Mouse (Mus musculus) forebrain, embryonic 16.5 days (tissue): ENCODE results near the gene Rrm2. TPM values are rescaled to one million over a fixed set of nuclear protein-coding genes. Genes with fewer than 3 reads are reported as not detected.

Source experiments
- ATAC-seq: fragments of 200-750 bp; cut with Nextera tagmentation; 2 replicates; pipeline ENCODE4 v1.8.0; 2017; ENCODE audit warnings: mild to moderate bottlenecking, moderate library complexity
- H3K27ac ChIP-seq: fragments of 300-500 bp; sonication (generic); 2 replicates; pipeline ENCODE4 v1.5.1; 2014; ENCODE audit warnings: low read length, control low read depth
- H3K27me3 ChIP-seq: fragments of 300-500 bp; sonication (generic); replicated peaks from 2 replicates; pipeline ENCODE4 v1.6.1; 2014; ENCODE audit warnings: low read length; ENCODE audit not compliant: control insufficient read depth, insufficient read depth
- H3K36me3 ChIP-seq: fragments of 300-500 bp; sonication (generic); 2 replicates; pipeline ENCODE4 v1.6.1; 2014; ENCODE audit not compliant: control insufficient read depth, insufficient read depth
- H3K4me1 ChIP-seq: fragments of 300-500 bp; sonication (generic); replicated peaks from 2 replicates; pipeline ENCODE4 v1.6.1; 2014; ENCODE audit warnings: low read length; ENCODE audit not compliant: control insufficient read depth, insufficient read depth
- H3K4me2 ChIP-seq: fragments of 300-500 bp; sonication (generic); 2 replicates; pipeline ENCODE4 v1.6.1; 2014; ENCODE audit warnings: mild to moderate bottlenecking, low read length, control low read depth
- H3K4me3 ChIP-seq: fragments of 300-500 bp; sonication (generic); replicated peaks from 2 replicates; pipeline ENCODE4 v1.5.1; 2014; ENCODE audit warnings: mild to moderate bottlenecking, low read length, control low read depth
- H3K9ac ChIP-seq: fragments of 300-500 bp; sonication (generic); replicated peaks from 2 replicates; pipeline ENCODE4 v1.6.1; 2014; ENCODE audit warnings: low read depth, low read length, control low read depth
- H3K9me3 ChIP-seq: fragments of 300-500 bp; sonication (generic); 2 replicates; pipeline ENCODE4 v1.6.1; 2016; ENCODE audit warnings: low read length; ENCODE audit not compliant: control insufficient read depth
- WGBS: fragments of 180-500 bp; shearing (Covaris S2); extraction: QIAGEN DNeasy Blood & Tissue Kit; methylation state at CpG from one replicate; pipeline ENCODE4 v1.1.7; 2014; 5-methylcytosine and 5-hydroxymethylcytosine counted together
- polyA plus RNA-seq: library from polyadenylated mRNA; unstranded; fragments of >200 nt; fragmentation: Nextera tagmentation; extraction: Ambion mirVana; gene quantifications from 2 replicates; pipeline ENCODE4 v1.2.1, GENCODE M21; 2015

Rrm2 gene
- polyA plus RNA-seq, 1 experiment from 2014 or later: 138 TPM

GRCm38 (mm10) chr12:24755471-24755870 lies 47.4 kb downstream of the Rrm2 start:
- no peak overlapping the region for H3K9ac ChIP-seq
- no peak overlapping the region for H3K4me3 ChIP-seq
- WGBS: 92% methylated on average over 9 of the region's 9 CpGs
- H3K4me1 ChIP-seq: no peaks in the 10 kb centered on the region
- H3K9me3 ChIP-seq: no peaks in the 10 kb centered on the region
- H3K27me3 ChIP-seq: no peaks in the 10 kb centered on the region
- no peaks in the 10 kb centered on the region for H3K36me3 ChIP-seq
- no peak overlapping the region for H3K27ac ChIP-seq
- no peak for ATAC-seq
- no peak overlapping the region for H3K4me2 ChIP-seq

DNA sequence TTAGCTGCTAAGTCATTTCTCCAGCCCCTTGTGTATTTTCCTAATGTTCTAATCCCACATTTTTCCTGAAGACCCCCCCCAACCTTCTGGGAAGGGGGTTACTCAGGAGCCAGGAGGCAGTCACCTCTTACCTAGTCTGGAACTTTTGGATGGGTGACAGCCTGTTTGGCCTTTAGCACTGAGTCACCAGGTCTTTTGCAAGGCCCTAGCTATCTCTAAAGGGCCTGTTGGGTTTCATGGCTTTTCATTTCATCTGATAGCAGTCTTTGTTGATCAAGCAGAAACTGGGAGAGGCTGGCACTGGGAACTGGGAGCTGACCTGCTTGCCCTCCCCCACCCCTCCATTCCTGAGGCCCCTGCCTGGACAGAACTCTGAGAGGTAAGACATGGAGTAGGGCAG lies 49.3 kb downstream of the Rrm2 start:
- ATAC-seq: no peak
- no peaks in the 10 kb centered on the region for H3K27me3 ChIP-seq
- no peaks in the 10 kb centered on the region for H3K4me1 ChIP-seq
- no peak overlapping the region for H3K4me3 ChIP-seq
- H3K9me3 ChIP-seq: no peaks in the 10 kb centered on the region
- H3K27ac ChIP-seq: no peak overlapping the region
- H3K4me2 ChIP-seq: no peak overlapping the region
- H3K9ac ChIP-seq: no peak overlapping the region
- H3K36me3 ChIP-seq: no peaks in the 10 kb centered on the region

DNA sequence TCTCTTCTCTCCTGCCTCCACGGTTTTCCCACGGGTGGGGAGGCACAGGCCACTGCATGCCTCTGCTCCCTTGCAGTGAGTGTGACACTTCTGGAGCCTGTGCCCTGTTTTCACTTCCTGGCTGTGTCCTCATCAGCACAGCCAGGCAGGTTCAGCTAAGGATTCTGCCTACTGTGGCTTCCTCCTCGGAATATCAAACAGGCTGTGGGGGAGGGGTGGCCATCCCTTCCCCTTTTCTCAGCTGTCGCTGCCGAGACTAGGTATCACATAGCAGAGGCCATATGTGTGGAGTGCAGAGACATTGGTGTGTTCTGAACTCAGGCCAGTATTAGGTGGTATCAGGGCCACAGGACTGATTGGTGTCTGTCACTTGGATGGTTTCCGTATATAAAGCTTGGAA lies 50.3 kb downstream of the Rrm2 start:
- no peaks in the 10 kb centered on the region for H3K9me3 ChIP-seq
- no peaks in the 10 kb centered on the region for H3K36me3 ChIP-seq
- no peak overlapping the region for H3K4me2 ChIP-seq
- H3K27ac ChIP-seq: no peak overlapping the region
- H3K27me3 ChIP-seq: no peaks in the 10 kb centered on the region
- H3K9ac ChIP-seq: no peak overlapping the region
- no peaks in the 10 kb centered on the region for H3K4me1 ChIP-seq
- 28% methylated on average over 6 of the region's 6 CpGs for WGBS
- no peak overlapping the region for H3K4me3 ChIP-seq
- 0 out of 2 replicates have a peak, but pooled peaks have one; percentile 40 for ATAC-seq

DNA sequence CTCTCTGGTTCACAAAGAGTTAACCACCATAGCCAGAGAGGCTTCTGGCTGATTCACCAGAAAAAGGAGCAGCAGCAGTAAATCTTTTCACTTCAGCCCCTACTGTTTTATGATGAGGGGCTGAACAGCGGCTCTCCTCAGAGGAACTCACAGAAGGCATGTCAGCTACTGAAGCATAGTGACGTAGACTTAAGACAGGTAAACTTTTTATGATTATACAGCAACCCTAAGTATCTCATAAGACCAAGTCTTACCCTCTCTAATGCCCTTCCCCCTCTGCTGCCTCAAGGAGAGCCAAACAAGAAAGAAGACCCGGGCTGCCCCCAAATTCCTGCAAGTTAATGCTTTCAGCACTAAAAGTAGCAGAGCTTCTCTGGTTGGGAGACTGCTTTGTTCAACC lies 54.2 kb downstream of the Rrm2 start:
- Histone ChIP-seq H3K27me3 (no peaks in the 10 kb centered on the region), H3K9ac (no peak overlapping the region), H3K4me3 (no peak overlapping the region), H3K4me2 (no peak overlapping the region), H3K27ac (no peak overlapping the region), H3K9me3 (no peaks in the 10 kb centered on the region), H3K36me3 (no peaks in the 10 kb centered on the region), H3K4me1 (no peaks in the 10 kb centered on the region)
- WGBS: 0% methylated on average over 3 of the region's 3 CpGs
- ATAC-seq: no peak

Other genes starting within 250 kb of the Rrm2 start
- 41.9 and 46.7 TPM in 2 replicates for gene Taf1b, start 209.9 kb upstream of the Rrm2 start, polyA plus RNA-seq
- 0.89 and 1.0 TPM in 2 replicates for gene Grhl1, start 136.0 kb upstream of the Rrm2 start, polyA plus RNA-seq
- 19.1 and 20.1 TPM in 2 replicates for gene Klf11, start 57.0 kb upstream of the Rrm2 start, polyA plus RNA-seq
- 2.1 TPM in 2 replicates for gene Cys1, start 26.4 kb upstream of the Rrm2 start, polyA plus RNA-seq
- 70.8 and 78.2 TPM in 2 replicates for gene Mboat2, start 122.6 kb downstream of the Rrm2 start, polyA plus RNA-seq